Mouse (Mus musculus) common myeloid progenitor, adult 5-6 weeks (primary cell): ENCODE data around the gene Rnf41. TPM values are rescaled to one million over a fixed set of nuclear protein-coding genes. Genes with fewer than 3 reads are reported as not detected.

ENCODE experiments used
- ATAC-seq: replicated peaks from 2 replicates; pipeline ENCODE4 v1.8.0; 2016; ENCODE audit warnings: low read depth, mild to moderate bottlenecking, moderate TSS enrichment, inconsistent platforms; ENCODE audit not compliant: poor library complexity, severe bottlenecking
- total RNA-seq: library from RNA; stranded (forward); fragments of 200-1000, 187-1606 nt; gene quantifications from 2 replicates; pipeline ENCODE4 v1.2.3, GENCODE M21; 2017

Gene Rnf41
- total RNA-seq = 13.0 and 13.5 TPM in 2 replicates

GRCm38 (mm10) chr10:128411211-128412054 lies at the start of gene Rnf41, which contains the start of gene Nabp2:
Gene Rnf41 (plus strand): TSS chr10:128411657.
Gene Nabp2 (minus strand): TSS chr10:128411492.
- peak; percentile 77 for ATAC-seq

GRCm38 (mm10) chr10:128361836-128362235 lies 49.6 kb upstream of the Rnf41 start:
- no peak for ATAC-seq

- ATAC-seq = peak; percentile 64; the same call in 1 of the 2 replicates
These were observed 48.9 kb upstream of the Rnf41 start for GRCm38 (mm10) chr10:128362568-128362967.

GRCm38 (mm10) chr10:128367899-128368401 lies 43.5 kb upstream of the Rnf41 start:
- ATAC-seq = no peak

GRCm38 (mm10) chr10:128368402-128369217 lies 42.8 kb upstream of the Rnf41 start, which contains the start of gene Coq10a:
Gene Coq10a (minus strand): TSS chr10:128368997.
- ATAC-seq = peak; percentile 79

- ATAC-seq = no peak
These were observed 42.3 kb upstream of the Rnf41 start for GRCm38 (mm10) chr10:128369218-128369543.

GRCm38 (mm10) chr10:128369599-128369998 lies 41.9 kb upstream of the Rnf41 start:
- ATAC-seq = no peak

GRCm38 (mm10) chr10:128370021-128370420 lies 41.4 kb upstream of the Rnf41 start:
- no peak for ATAC-seq

- ATAC-seq = no peak
These were observed 40.9 kb upstream of the Rnf41 start for GRCm38 (mm10) chr10:128370601-128371000.

- ATAC-seq = no peak
These were observed 39.3 kb upstream of the Rnf41 start for GRCm38 (mm10) chr10:128372142-128372541.

- peak; percentile 37 for ATAC-seq
These were observed 38.3 kb upstream of the Rnf41 start for GRCm38 (mm10) chr10:128372989-128373748.

GRCm38 (mm10) chr10:128374393-128374792 lies 37.1 kb upstream of the Rnf41 start:
- no peak for ATAC-seq

GRCm38 (mm10) chr10:128376099-128376454 lies 35.4 kb upstream of the Rnf41 start:
- ATAC-seq = no peak

- peak; percentile 50 for ATAC-seq
These were observed 34.8 kb upstream of the Rnf41 start, which contains the start of gene Ankrd52 for GRCm38 (mm10) chr10:128376455-128377211. Gene Ankrd52 (plus strand): TSS chr10:128377115.

GRCm38 (mm10) chr10:128377222-128377939 lies 34.1 kb upstream of the Rnf41 start:
- ATAC-seq = no peak

GRCm38 (mm10) chr10:128377940-128378448 lies 33.5 kb upstream of the Rnf41 start:
- ATAC-seq = no peak

- ATAC-seq = no peak
These were observed 33.0 kb upstream of the Rnf41 start for GRCm38 (mm10) chr10:128378462-128378861.

GRCm38 (mm10) chr10:128379260-128379659 lies 32.2 kb upstream of the Rnf41 start:
- no peak for ATAC-seq
